Mouse (Mus musculus): ENCODE results near the gene Ctdspl.
A peak's percentile ranks its signal among the peaks of the same experiment; 100 is the strongest.

Gene Ctdspl

DNA sequence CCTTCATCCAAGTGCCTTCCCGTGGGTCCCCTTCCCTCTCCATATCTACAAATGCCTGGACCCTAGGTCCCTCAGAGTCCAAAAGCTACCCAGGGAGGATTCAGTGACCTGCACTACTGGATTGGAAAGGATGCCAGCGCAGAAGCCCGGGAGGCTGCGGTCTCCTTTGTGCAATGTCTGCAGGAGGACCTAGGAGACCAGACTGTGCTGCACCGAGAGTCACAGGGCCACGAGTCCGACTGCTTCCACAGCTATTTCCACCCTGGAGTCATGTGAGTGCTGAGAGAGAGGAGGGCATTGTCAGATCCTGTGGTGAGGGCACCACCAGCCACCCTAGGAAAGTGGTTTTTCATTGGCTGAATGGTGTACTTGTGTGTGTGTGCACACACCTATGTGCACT, 132.0 kb downstream of the Ctdspl start:
- no peak for DNase-seq (ENCODE audit: low read depth, low spot score)

DNA sequence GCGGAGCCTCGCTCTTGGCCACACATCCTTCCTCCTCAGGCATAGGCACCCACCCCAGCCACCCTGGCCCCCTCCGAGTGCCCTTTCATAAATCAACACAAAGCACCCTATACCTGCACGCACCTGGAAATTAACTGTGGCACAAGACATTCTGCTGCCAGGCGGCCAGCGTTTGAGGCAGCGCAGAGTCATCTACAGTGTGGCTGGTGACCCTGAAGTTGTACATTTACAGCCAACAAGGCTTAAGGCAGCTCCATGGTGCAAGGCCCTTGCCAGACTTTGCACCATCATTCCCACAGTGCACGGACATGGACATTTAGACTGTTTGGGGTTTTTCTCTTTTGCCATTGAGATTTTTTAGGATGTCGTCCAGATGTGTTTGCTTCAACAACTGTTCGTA, 134.4 kb downstream of the Ctdspl start:
- no peak for DNase-seq (ENCODE audit: low read depth, low spot score)

GRCm38 (mm10) chr9:119063036-119063644, 136.9 kb downstream of the Ctdspl start:
- DNase-seq (ENCODE audit: low read depth, low spot score), result no peak

GRCm38 (mm10) chr9:119064296-119064695, 138.0 kb downstream of the Ctdspl start:
- DNase-seq (ENCODE audit: low read depth, low spot score), result no peak

GRCm38 (mm10) chr9:119067601-119068000, 141.3 kb downstream of the Ctdspl start:
- DNase-seq (ENCODE audit: low read depth, low spot score), result peak; percentile 40

DNA sequence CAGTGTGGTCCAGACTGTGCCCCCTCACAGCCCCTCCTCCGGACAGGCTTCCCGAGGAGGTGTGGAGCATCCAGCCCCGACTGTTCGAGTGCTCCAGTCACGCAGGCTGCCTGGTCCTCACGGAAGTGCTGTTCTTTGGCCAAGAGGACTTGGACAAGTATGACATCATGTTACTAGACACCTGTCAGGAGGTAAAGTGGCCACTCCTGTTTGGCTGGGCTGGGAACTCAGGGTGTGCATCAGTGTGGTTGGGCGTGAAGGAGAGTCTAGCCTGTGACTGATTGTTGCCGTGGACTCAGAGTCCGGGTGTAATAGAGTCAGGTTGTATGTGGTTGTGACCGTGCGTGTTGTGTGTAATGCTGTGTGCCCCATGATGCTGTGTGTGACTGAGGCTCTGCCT, 142.0 kb downstream of the Ctdspl start:
- no peak for DNase-seq (ENCODE audit: low read depth, low spot score)

DNA sequence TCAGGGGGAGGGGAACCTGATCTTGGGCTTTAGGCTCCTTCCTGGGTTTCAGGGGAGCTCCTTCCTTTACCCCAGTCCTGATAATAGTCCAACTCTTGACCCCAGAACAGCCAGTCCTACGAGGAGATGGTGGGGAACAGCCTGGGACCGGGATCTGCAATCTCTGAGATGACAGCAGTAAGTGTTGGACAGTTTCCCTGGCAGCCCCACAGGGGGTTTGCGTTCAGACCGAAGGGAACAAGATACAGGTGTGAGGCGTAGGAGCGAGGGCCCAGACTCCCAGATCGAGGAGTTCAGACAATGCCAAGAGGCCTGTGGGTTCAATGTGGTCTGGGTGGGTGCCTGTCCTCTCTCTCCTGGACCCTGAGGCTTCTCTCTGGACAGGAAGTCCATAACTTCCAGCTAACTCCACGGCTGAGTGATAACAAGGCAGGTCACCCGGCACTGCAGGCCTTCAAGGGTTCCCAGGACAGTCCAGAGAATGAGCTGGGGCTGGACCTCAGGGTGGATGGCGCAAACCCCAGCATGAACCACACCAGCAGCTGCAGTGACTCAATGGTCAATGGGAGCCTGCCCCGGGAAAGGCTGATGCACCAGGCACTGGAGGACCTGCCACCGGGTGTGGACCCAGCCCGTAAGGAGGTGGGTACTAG, 144.0 kb downstream of the Ctdspl start:
- no peak for DNase-seq (ENCODE audit: low read depth, low spot score)

DNA sequence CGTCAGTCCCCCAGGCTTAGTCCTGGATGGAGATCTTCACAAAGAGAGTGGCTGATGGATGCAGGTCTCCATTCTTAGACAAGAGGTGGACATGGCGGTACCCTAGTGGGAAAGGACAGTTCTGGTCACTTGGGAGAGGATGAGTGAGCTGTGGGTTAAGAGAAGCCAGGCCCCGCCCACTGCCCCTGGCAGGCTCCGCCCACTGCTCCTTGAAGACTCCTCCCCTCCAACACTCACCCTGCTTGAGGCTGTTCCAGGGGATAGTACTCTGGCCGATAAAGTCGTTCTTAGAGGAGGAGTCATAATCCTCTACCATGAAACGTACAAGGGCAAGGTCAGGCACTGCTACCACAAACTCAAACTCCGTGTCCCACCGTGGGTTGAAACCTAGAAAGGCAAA, 145.5 kb downstream of the Ctdspl start:
- no peak for DNase-seq (ENCODE audit: low read depth, low spot score)

GRCm38 (mm10) chr9:119073184-119073895, 147.1 kb downstream of the Ctdspl start:
- no peak for DNase-seq (ENCODE audit: low read depth, low spot score)

DNA sequence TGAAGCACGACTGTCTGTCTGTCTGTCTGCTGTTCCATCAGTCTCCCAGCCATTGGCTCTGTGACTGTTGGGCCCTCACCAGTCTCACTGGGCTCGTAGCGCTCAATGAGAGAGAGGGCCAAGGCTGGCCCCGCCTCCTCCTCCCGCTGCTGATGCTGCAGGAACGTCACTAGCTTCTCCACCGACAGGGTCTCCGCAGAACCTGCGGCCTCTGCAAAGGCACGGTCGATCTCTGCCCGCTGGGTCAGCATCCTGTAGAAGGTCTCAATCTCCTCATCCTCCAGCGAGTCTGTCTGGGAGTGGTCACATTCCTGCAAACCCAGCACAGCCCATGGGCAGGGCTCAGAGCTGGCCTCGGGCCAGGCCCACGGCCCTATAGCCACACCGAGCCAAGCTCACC, 149.4 kb downstream of the Ctdspl start:
- no peak for DNase-seq (ENCODE audit: low read depth, low spot score)

GRCm38 (mm10) chr9:119080040-119080675, 153.9 kb downstream of the Ctdspl start:
- no peak for DNase-seq (ENCODE audit: low read depth, low spot score)

GRCm38 (mm10) chr9:119082039-119082438, 155.8 kb downstream of the Ctdspl start:
- DNase-seq (ENCODE audit: low read depth, low spot score), result no peak

DNA sequence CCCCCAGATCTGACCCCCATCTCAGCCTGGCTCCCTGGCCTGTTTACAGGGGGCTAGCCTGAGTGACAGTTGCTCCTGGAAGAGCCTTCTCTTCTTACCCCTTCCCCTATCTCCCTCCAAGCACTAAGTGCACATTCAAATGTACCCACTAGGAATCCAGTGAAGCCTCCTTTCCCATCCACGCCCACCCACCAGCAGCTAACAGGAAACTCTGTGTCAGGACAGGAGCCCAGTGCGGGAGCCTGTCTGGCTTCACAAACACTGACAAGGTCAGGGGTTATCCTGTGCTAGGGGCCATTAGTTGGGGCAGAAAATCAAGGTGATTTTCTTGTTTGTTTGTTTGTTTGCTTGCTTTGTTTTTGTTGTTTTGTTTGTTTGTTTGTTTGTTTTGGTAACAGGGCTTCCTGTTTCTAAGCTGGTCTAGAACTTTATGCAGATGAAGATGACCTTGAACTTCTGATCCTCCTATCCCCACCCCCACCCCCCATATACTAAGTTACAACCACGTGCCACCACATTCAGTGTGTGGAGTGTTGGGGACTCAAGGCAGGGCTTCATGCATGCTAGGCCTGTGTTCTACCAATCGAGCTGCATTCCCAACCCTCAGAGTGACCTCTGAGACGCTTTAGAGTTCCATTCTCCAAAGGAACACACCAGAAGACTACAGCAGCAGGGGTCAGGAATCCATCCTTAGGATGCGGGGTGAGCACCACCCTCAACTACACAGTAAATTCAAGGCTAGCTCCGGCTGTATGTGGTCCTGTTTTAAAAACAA, 156.6 kb downstream of the Ctdspl start:
- DNase-seq (ENCODE audit: low read depth, low spot score), result no peak

DNA sequence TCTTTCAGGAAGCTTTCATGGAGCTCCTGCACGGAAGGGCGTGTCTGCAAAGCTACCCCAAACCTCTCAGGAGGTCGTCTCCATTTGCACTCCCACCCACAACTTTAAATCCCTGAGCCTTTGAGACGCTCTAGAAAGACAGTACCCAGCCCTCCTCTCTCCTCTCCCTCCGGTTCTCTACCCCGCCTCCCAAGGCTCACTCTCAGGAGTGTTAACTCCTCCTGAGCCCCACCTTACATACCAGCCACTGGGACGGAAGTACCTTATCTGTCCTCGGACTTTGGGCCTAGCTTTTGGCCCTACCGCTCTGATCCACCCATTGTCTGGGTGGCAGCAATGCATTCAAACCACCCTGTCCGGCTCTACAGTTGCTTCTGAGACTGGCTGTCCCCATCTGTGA, 157.7 kb downstream of the Ctdspl start:
- DNase-seq (ENCODE audit: low read depth, low spot score), result no peak

- DNase-seq (ENCODE audit: low read depth, low spot score), result no peak
Observed at GRCm38 (mm10) chr9:119086451-119086850, 160.2 kb downstream of the Ctdspl start.

DNA sequence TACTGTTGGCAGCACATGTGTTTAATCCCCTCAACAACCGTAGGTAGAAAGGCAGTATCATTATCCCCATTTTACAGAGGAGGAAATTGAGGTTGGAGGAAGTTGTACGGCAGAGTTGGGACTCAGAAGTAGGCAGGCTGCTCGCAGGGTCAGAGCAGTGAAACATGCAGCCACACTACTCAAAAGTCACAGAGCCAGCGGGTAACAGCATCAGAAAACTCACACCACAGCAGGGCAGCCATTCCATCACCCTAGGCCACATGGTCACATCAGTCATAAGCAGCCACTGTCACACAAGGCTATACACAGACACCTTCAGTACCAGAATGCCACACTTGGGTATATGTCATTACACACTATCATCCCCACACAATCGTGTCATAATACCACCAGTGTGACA, 161.1 kb downstream of the Ctdspl start:
- DNase-seq (ENCODE audit: low read depth, low spot score), result no peak

- peak; percentile 45 for DNase-seq (ENCODE audit: low read depth, low spot score)
Observed at GRCm38 (mm10) chr9:119088148-119088801, 162.0 kb downstream of the Ctdspl start.

- no peak for DNase-seq (ENCODE audit: low read depth, low spot score)
Observed at GRCm38 (mm10) chr9:119089437-119089836, 163.2 kb downstream of the Ctdspl start.

- no peak for DNase-seq (ENCODE audit: low read depth, low spot score)
Observed at GRCm38 (mm10) chr9:119090462-119090861, 164.2 kb downstream of the Ctdspl start.

GRCm38 (mm10) chr9:119091581-119092310, 165.5 kb downstream of the Ctdspl start:
- DNase-seq (ENCODE audit: low read depth, low spot score), result no peak

All from retina, adult 2 months (tissue).